Mouse (Mus musculus): ENCODE measurements at regions not wholly inside any gene's neighbourhood (a gene's known extent, or its start where the extent isn't known, plus 50 kb on each side); places are given as distances from the start of the nearest gene placed in this dataset.

DNA sequence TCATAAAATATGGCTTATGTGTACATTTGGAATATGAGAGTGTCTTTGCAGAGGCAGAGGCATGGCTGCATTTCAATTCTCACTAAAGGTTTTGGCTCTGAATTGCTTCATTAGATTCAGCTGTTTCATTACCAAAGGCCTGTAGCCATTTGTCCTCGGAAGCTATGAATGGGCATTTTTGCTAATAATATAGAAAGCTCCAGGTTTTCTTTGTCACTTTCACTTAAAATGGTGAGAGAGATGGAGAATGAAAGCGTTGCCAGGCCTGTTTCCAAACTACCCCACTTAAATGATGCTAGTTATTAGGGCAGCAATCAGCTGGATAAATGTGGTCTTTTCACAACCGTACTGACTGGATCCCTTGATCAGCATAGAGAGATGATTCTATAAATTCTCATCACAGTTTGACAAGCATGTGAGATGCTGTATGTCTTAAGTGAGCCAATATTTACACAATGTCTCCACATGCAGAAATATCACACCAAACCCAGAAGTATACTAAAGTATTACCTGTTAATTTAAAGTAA, 454.5 kb downstream of the Fat4 start:
- TF ChIP-seq POLR2A (IDR thresholded peaks at IDR 0.05; ENCODE audit: low read depth, low read length) (no peak), EP300 (IDR thresholded peaks at IDR 0.05; ENCODE audit: low read length) (no peak), CTCF (conservative IDR thresholded peaks at IDR 0.05 in 1 of 2, IDR thresholded peaks at IDR 0.05 in 1 of 2; ENCODE audit: low read depth in 2 of 2, low read length in 2 of 2) (no peak), RCOR1 (conservative IDR thresholded peaks at IDR 0.05; ENCODE audit: low read depth, low read length) (no peak), MAX (IDR thresholded peaks at IDR 0.05; ENCODE audit: low read length) (no peak), ZNF384 (IDR thresholded peaks at IDR 0.05; ENCODE audit: low read depth, low read length) (no peak), MEF2A (IDR thresholded peaks at IDR 0.05; ENCODE audit: borderline replicate concordance, low read depth, low read length) (no peak), SIN3A (IDR thresholded peaks at IDR 0.05; ENCODE audit: low read length) (no peak), JUND (conservative IDR thresholded peaks at IDR 0.05; ENCODE audit: low read depth, low read length) (no peak)
